Mouse (Mus musculus) liver, postnatal 0 days (tissue): ENCODE results near the gene Upk1a. TPM values are rescaled to one million over a fixed set of nuclear protein-coding genes. Genes with fewer than 3 reads are reported as not detected.

Experiments
- ATAC-seq: fragments of 200-750 bp; cut with Nextera tagmentation; 2 replicates; pipeline ENCODE4 v1.8.0; 2017; ENCODE audit warnings: mild to moderate bottlenecking, moderate library complexity
- DNase-seq: peaks from one replicate; pipeline ENCODE4 v3.0.0-alpha.2; 2016
- H3K27ac ChIP-seq: fragments of 300-500 bp; sonication (generic); 2 replicates; pipeline ENCODE4 v1.5.1; 2014; ENCODE audit warnings: antibody characterized with exemption, moderate library complexity, mild to moderate bottlenecking, low read depth
- H3K27me3 ChIP-seq: fragments of 300-500 bp; sonication (generic); 2 replicates; pipeline ENCODE4 v1.6.1; 2014; ENCODE audit warnings: low read length, control low read depth, mixed read lengths; ENCODE audit not compliant: insufficient read depth
- H3K36me3 ChIP-seq: fragments of 300-500 bp; sonication (generic); replicated peaks from 2 replicates; pipeline ENCODE4 v1.6.1; 2014; ENCODE audit warnings: mild to moderate bottlenecking, control low read depth, low read length, moderate library complexity, mixed read lengths; ENCODE audit not compliant: insufficient read depth
- H3K4me1 ChIP-seq: fragments of 300-500 bp; sonication (generic); 2 replicates; pipeline ENCODE4 v1.6.1; 2014; ENCODE audit warnings: antibody characterized with exemption, mild to moderate bottlenecking, control low read depth; ENCODE audit not compliant: insufficient read depth
- H3K4me2 ChIP-seq: fragments of 300-500 bp; sonication (generic); 2 replicates; pipeline ENCODE4 v1.6.1; 2014; ENCODE audit warnings: low read depth, mild to moderate bottlenecking, low read length, moderate library complexity, mixed read lengths
- H3K4me3 ChIP-seq: fragments of 300-500 bp; sonication (generic); 2 replicates; pipeline ENCODE4 v1.5.1; 2014; ENCODE audit warnings: low read depth, low read length
- H3K9ac ChIP-seq: fragments of 300-500 bp; sonication (generic); replicated peaks from 2 replicates; pipeline ENCODE4 v1.6.1; 2014; ENCODE audit warnings: mild to moderate bottlenecking, moderate library complexity
- H3K9me3 ChIP-seq: fragments of 300-500 bp; sonication (generic); 2 replicates; pipeline ENCODE4 v1.6.1; 2016; ENCODE audit warnings: mild to moderate bottlenecking, control low read depth, low read length, mixed read lengths
- CTCF ChIP-seq: sonication (generic); IDR thresholded peaks from 2 replicates; pipeline ENCODE4 v1.5.1; 2016; ENCODE audit warnings: antibody characterized with exemption, low read depth
- EP300 ChIP-seq: IDR thresholded peaks from 2 replicates; pipeline ENCODE4 v1.6.1; 2016; ENCODE audit warnings: antibody characterized with exemption, low read depth, mild to moderate bottlenecking
- WGBS: fragments of 180-500 bp; shearing (Covaris S2); extraction: QIAGEN DNeasy Blood & Tissue Kit; methylation state at CpG from one replicate; pipeline ENCODE4 v1.1.7; 2014; ENCODE audit not compliant: insufficient replicate concordance; 5-methylcytosine and 5-hydroxymethylcytosine counted together
- polyA plus RNA-seq: library from polyadenylated mRNA; unstranded; fragments of >200 nt; fragmentation: Nextera tagmentation; extraction: Ambion mirVana; gene quantifications from 2 replicates; pipeline ENCODE4 v1.2.1, GENCODE M21; 2015

Upk1a gene
- polyA plus RNA-seq, 1 experiment from 2014 or later = 0.07 TPM

- DNase-seq (no peak), ATAC-seq (no peak)
- peaks cover 13% of the 10 kb centered on the region; the same call in 1 of the 2 replicates for H3K4me1 ChIP-seq
- no peak overlapping the region for H3K4me2 ChIP-seq
- peaks cover 64% of the 10 kb centered on the region for H3K36me3 ChIP-seq
- H3K27ac ChIP-seq = no peak overlapping the region
- 87% methylated on average over 7 of the region's 7 CpGs for WGBS
- no peaks in the 10 kb centered on the region for H3K27me3 ChIP-seq
- TF ChIP-seq EP300 (no peak), CTCF (no peak)
- no peak overlapping the region for H3K9ac ChIP-seq
- no peaks in the 10 kb centered on the region for H3K9me3 ChIP-seq
- H3K4me3 ChIP-seq = no peak overlapping the region
Measured at GRCm38 (mm10) chr7:30585170-30585569, 27.5 kb downstream of the Upk1a start.

- no peak overlapping the region for H3K9ac ChIP-seq
- no peak overlapping the region for H3K4me3 ChIP-seq
- H3K4me1 ChIP-seq = peaks cover 9% of the 10 kb centered on the region; the same call in 1 of the 2 replicates
- WGBS = 87% methylated on average over 10 of the region's 10 CpGs
- no peak overlapping the region for H3K27ac ChIP-seq
- H3K9me3 ChIP-seq = no peaks in the 10 kb centered on the region
- peaks cover 72% of the 10 kb centered on the region for H3K36me3 ChIP-seq
- ATAC-seq = no peak
- TF ChIP-seq CTCF (no peak), EP300 (no peak)
- H3K4me2 ChIP-seq = no peak overlapping the region
- no peaks in the 10 kb centered on the region for H3K27me3 ChIP-seq
- no peak for DNase-seq
Measured at GRCm38 (mm10) chr7:30584339-30584738, 28.3 kb downstream of the Upk1a start.

GRCm38 (mm10) chr7:30581547-30581946, 31.1 kb downstream of the Upk1a start:
- no peak for TF ChIP-seq CTCF
- TF ChIP-seq EP300 = no peak
- DNase-seq (no peak), ATAC-seq (no peak)
- Histone ChIP-seq H3K36me3 (peaks cover 94% of the 10 kb centered on the region), H3K9ac (no peak overlapping the region), H3K27me3 (no peaks in the 10 kb centered on the region), H3K27ac (no peak overlapping the region), H3K4me2 (no peak overlapping the region), H3K9me3 (no peaks in the 10 kb centered on the region), H3K4me3 (no peak overlapping the region), H3K4me1 (no peaks in the 10 kb centered on the region)
- WGBS = 94% methylated on average over 16 of the region's 16 CpGs

- Histone ChIP-seq H3K4me1 (no peaks in the 10 kb centered on the region), H3K9ac (no peak overlapping the region), H3K27me3 (no peaks in the 10 kb centered on the region), H3K36me3 (peaks cover 94% of the 10 kb centered on the region), H3K4me2 (no peak overlapping the region), H3K27ac (no peak overlapping the region), H3K4me3 (no peak overlapping the region), H3K9me3 (no peaks in the 10 kb centered on the region)
- 83% methylated on average over 8 of the region's 8 CpGs for WGBS
- no peak for ATAC-seq
- no peak for DNase-seq
- TF ChIP-seq CTCF (no peak), EP300 (no peak)
Measured at GRCm38 (mm10) chr7:30579950-30580349, 32.7 kb downstream of the Upk1a start.

- WGBS = 64% methylated on average over 2 of the region's 2 CpGs
- no peak overlapping the region for H3K27ac ChIP-seq
- peak; percentile 83 for ATAC-seq
Measured at GRCm38 (mm10) chr7:30572969-30573368, 39.7 kb downstream of the Upk1a start.

GRCm38 (mm10) chr7:30572389-30572788, 40.3 kb downstream of the Upk1a start:
- no peak overlapping the region for H3K4me3 ChIP-seq
- no peak for TF ChIP-seq EP300
- peak; percentile 15; the same call in 1 of the 2 replicates for TF ChIP-seq CTCF
- no peaks in the 10 kb centered on the region for H3K4me1 ChIP-seq
- H3K9me3 ChIP-seq = no peaks in the 10 kb centered on the region
- 67% methylated on average over 5 of the region's 5 CpGs for WGBS
- no peak overlapping the region for H3K27ac ChIP-seq
- DNase-seq (no peak), ATAC-seq (peak; percentile 56)
- H3K36me3 ChIP-seq = peaks cover 89% of the 10 kb centered on the region
- H3K27me3 ChIP-seq = no peaks in the 10 kb centered on the region
- no peak overlapping the region for H3K9ac ChIP-seq
- no peak overlapping the region for H3K4me2 ChIP-seq

More at GRCm38 (mm10) chr7:30572969-30573368, 39.7 kb downstream of the Upk1a start:
- Histone ChIP-seq H3K4me2 (no peak overlapping the region), H3K9ac (no peak overlapping the region), H3K27me3 (no peaks in the 10 kb centered on the region), H3K4me1 (no peaks in the 10 kb centered on the region), H3K9me3 (no peaks in the 10 kb centered on the region), H3K36me3 (peaks cover 89% of the 10 kb centered on the region), H3K4me3 (no peak overlapping the region)
- TF ChIP-seq CTCF (no peak), EP300 (peak; percentile 87)
- peak; percentile 58 for DNase-seq

GRCm38 (mm10) chr7:30567555-30567954, 45.1 kb downstream of the Upk1a start:
- peaks cover 63% of the 10 kb centered on the region for H3K36me3 ChIP-seq
- TF ChIP-seq EP300 = no peak
- TF ChIP-seq CTCF = no peak
- no peaks in the 10 kb centered on the region for H3K27me3 ChIP-seq
- H3K27ac ChIP-seq = no peak overlapping the region
- no peak for DNase-seq
- no peak overlapping the region for H3K4me2 ChIP-seq
- WGBS = 91% methylated on average over 11 of the region's 11 CpGs
- H3K4me3 ChIP-seq = no peak overlapping the region
- H3K4me1 ChIP-seq = peaks cover 8% of the 10 kb centered on the region
- no peak overlapping the region for H3K9ac ChIP-seq
- no peak for ATAC-seq
- no peaks in the 10 kb centered on the region for H3K9me3 ChIP-seq
